Mouse (Mus musculus): ENCODE data around the gene Hvcn1. TPM values are rescaled to one million over a fixed set of nuclear protein-coding genes. Genes with fewer than 3 reads are reported as not detected.

Gene Hvcn1
- polyA plus RNA-seq, 1 experiment from 2014 or later, result 2.6 TPM

GRCm38 (mm10) chr5:122239618-122240017 is 33.0 kb downstream of the Hvcn1 start:
- no peaks in the 10 kb centered on the region for H3K27me3 ChIP-seq
- 61% methylated on average over 7 of the region's 7 CpGs for WGBS
- peaks cover 6% of the 10 kb centered on the region; the same call in 1 of the 2 replicates for H3K4me1 ChIP-seq (replicated peaks)
- H3K4me3 ChIP-seq, result no peak overlapping the region
- no peak overlapping the region for H3K9ac ChIP-seq
- H3K27ac ChIP-seq, result no peak overlapping the region
- no peaks in the 10 kb centered on the region for H3K9me3 ChIP-seq (replicated peaks)
- no peak overlapping the region for H3K4me2 ChIP-seq
- peaks cover 14% of the 10 kb centered on the region; the same call in 1 of the 2 replicates for H3K36me3 ChIP-seq
- ATAC-seq (replicated peaks; ENCODE audit: insufficient number of reproducible peaks, insufficient read depth, low FRiP score, low read depth), result no peak

GRCm38 (mm10) chr5:122240521-122240920 is 33.9 kb downstream of the Hvcn1 start:
- Histone ChIP-seq H3K9me3 (replicated peaks) (no peaks in the 10 kb centered on the region), H3K27me3 (no peaks in the 10 kb centered on the region), H3K36me3 (peaks cover 14% of the 10 kb centered on the region; the same call in 1 of the 2 replicates), H3K4me2 (no peak overlapping the region), H3K4me1 (replicated peaks) (peaks cover 4% of the 10 kb centered on the region; the same call in 1 of the 2 replicates), H3K9ac (no peak overlapping the region), H3K27ac (no peak overlapping the region), H3K4me3 (no peak overlapping the region)
- WGBS, result 86% methylated on average over 11 of the region's 11 CpGs
- ATAC-seq (replicated peaks; ENCODE audit: insufficient number of reproducible peaks, insufficient read depth, low FRiP score, low read depth), result no peak

GRCm38 (mm10) chr5:122240989-122241388 is 34.4 kb downstream of the Hvcn1 start:
- Histone ChIP-seq H3K4me3 (no peak overlapping the region), H3K9me3 (replicated peaks) (no peaks in the 10 kb centered on the region), H3K4me1 (replicated peaks) (0 out of 2 replicates have a peak, but pooled peaks cover 4% of the 10 kb centered on the region), H3K9ac (no peak overlapping the region), H3K4me2 (no peak overlapping the region), H3K27ac (no peak overlapping the region), H3K27me3 (no peaks in the 10 kb centered on the region), H3K36me3 (peaks cover 14% of the 10 kb centered on the region; the same call in 1 of the 2 replicates)
- WGBS, result 65% methylated on average over 1 of the region's 1 CpGs
- ATAC-seq (replicated peaks; ENCODE audit: insufficient number of reproducible peaks, insufficient read depth, low FRiP score, low read depth), result no peak

- peaks cover 9% of the 10 kb centered on the region for H3K4me1 ChIP-seq (replicated peaks)
- H3K27me3 ChIP-seq, result no peaks in the 10 kb centered on the region
- H3K4me2 ChIP-seq, result no peak overlapping the region
- H3K4me3 ChIP-seq, result no peak overlapping the region
- H3K36me3 ChIP-seq, result peaks cover 14% of the 10 kb centered on the region; the same call in 1 of the 2 replicates
- no peak for ATAC-seq (replicated peaks; ENCODE audit: insufficient number of reproducible peaks, insufficient read depth, low FRiP score, low read depth)
- WGBS, result 87% methylated on average over 6 of the region's 6 CpGs
- H3K9ac ChIP-seq, result no peak overlapping the region
- no peaks in the 10 kb centered on the region for H3K9me3 ChIP-seq (replicated peaks)
- H3K27ac ChIP-seq, result no peak overlapping the region
Observed at GRCm38 (mm10) chr5:122242521-122243123, 36.0 kb downstream of the Hvcn1 start.

- 88% methylated on average over 17 of the region's 17 CpGs for WGBS
Observed at GRCm38 (mm10) chr5:122243781-122244523, 37.3 kb downstream of the Hvcn1 start.

GRCm38 (mm10) chr5:122245186-122245585 is 38.6 kb downstream of the Hvcn1 start:
- no peak for ATAC-seq (replicated peaks; ENCODE audit: insufficient number of reproducible peaks, insufficient read depth, low FRiP score, low read depth)
- Histone ChIP-seq H3K4me3 (no peak overlapping the region), H3K9ac (no peak overlapping the region), H3K9me3 (replicated peaks) (no peaks in the 10 kb centered on the region), H3K27me3 (no peaks in the 10 kb centered on the region), H3K4me1 (replicated peaks) (peaks cover 8% of the 10 kb centered on the region), H3K4me2 (no peak overlapping the region), H3K36me3 (peaks cover 16% of the 10 kb centered on the region; the same call in 1 of the 2 replicates), H3K27ac (no peak overlapping the region)
- 50% methylated on average over 3 of the region's 3 CpGs for WGBS

More at GRCm38 (mm10) chr5:122243781-122244523, 37.3 kb downstream of the Hvcn1 start:
- H3K4me1 ChIP-seq (replicated peaks), result peaks cover 12% of the 10 kb centered on the region
- no peak for ATAC-seq (replicated peaks; ENCODE audit: insufficient number of reproducible peaks, insufficient read depth, low FRiP score, low read depth)
- no peaks in the 10 kb centered on the region for H3K27me3 ChIP-seq
- no peak overlapping the region for H3K27ac ChIP-seq
- no peak overlapping the region for H3K9ac ChIP-seq
- no peak overlapping the region for H3K4me3 ChIP-seq
- peaks cover 14% of the 10 kb centered on the region; the same call in 1 of the 2 replicates for H3K36me3 ChIP-seq
- H3K4me2 ChIP-seq, result no peak overlapping the region
- no peaks in the 10 kb centered on the region for H3K9me3 ChIP-seq (replicated peaks)

GRCm38 (mm10) chr5:122246547-122247167 is 40.1 kb downstream of the Hvcn1 start:
- 87% methylated on average over 10 of the region's 10 CpGs for WGBS
- Histone ChIP-seq H3K27ac (no peak overlapping the region), H3K36me3 (0 out of 2 replicates have a peak, but pooled peaks cover 6% of the 10 kb centered on the region), H3K27me3 (no peaks in the 10 kb centered on the region), H3K4me1 (replicated peaks) (peaks cover 8% of the 10 kb centered on the region), H3K9ac (no peak overlapping the region), H3K9me3 (replicated peaks) (no peaks in the 10 kb centered on the region), H3K4me2 (no peak overlapping the region), H3K4me3 (no peak overlapping the region)
- ATAC-seq (replicated peaks; ENCODE audit: insufficient number of reproducible peaks, insufficient read depth, low FRiP score, low read depth), result no peak

- Histone ChIP-seq H3K4me1 (replicated peaks) (peaks cover 8% of the 10 kb centered on the region), H3K27me3 (no peaks in the 10 kb centered on the region), H3K4me3 (no peak overlapping the region), H3K4me2 (no peak overlapping the region), H3K9me3 (replicated peaks) (no peaks in the 10 kb centered on the region), H3K9ac (no peak overlapping the region), H3K27ac (no peak overlapping the region), H3K36me3 (0 out of 2 replicates have a peak, but pooled peaks cover 2% of the 10 kb centered on the region)
- 66% methylated on average over 11 of the region's 11 CpGs for WGBS
- no peak; the same call in 1 of the 2 replicates for ATAC-seq (replicated peaks; ENCODE audit: insufficient number of reproducible peaks, insufficient read depth, low FRiP score, low read depth)
Observed at GRCm38 (mm10) chr5:122247529-122247928, 40.9 kb downstream of the Hvcn1 start.

GRCm38 (mm10) chr5:122247934-122248333 is 41.3 kb downstream of the Hvcn1 start:
- Histone ChIP-seq H3K27ac (no peak overlapping the region), H3K4me1 (replicated peaks) (peaks cover 8% of the 10 kb centered on the region), H3K36me3 (0 out of 2 replicates have a peak, but pooled peaks cover 2% of the 10 kb centered on the region), H3K27me3 (no peaks in the 10 kb centered on the region), H3K9ac (no peak overlapping the region), H3K4me3 (no peak overlapping the region), H3K4me2 (no peak overlapping the region), H3K9me3 (replicated peaks) (no peaks in the 10 kb centered on the region)
- 92% methylated on average over 7 of the region's 7 CpGs for WGBS
- ATAC-seq (replicated peaks; ENCODE audit: insufficient number of reproducible peaks, insufficient read depth, low FRiP score, low read depth), result no peak; the same call in 1 of the 2 replicates

GRCm38 (mm10) chr5:122249281-122249680 is 42.7 kb downstream of the Hvcn1 start:
- ATAC-seq (replicated peaks; ENCODE audit: insufficient number of reproducible peaks, insufficient read depth, low FRiP score, low read depth), result no peak
- Histone ChIP-seq H3K27me3 (no peaks in the 10 kb centered on the region), H3K4me2 (no peak overlapping the region), H3K4me3 (no peak overlapping the region), H3K9ac (no peak overlapping the region), H3K4me1 (replicated peaks) (peaks cover 8% of the 10 kb centered on the region), H3K27ac (no peak overlapping the region), H3K36me3 (0 out of 2 replicates have a peak, but pooled peaks cover 2% of the 10 kb centered on the region), H3K9me3 (replicated peaks) (no peaks in the 10 kb centered on the region)
- WGBS, result 92% methylated on average over 4 of the region's 4 CpGs

GRCm38 (mm10) chr5:122251895-122252606 is 45.4 kb downstream of the Hvcn1 start:
- H3K36me3 ChIP-seq, result peaks cover 22% of the 10 kb centered on the region
- H3K9me3 ChIP-seq (replicated peaks), result no peaks in the 10 kb centered on the region
- H3K4me1 ChIP-seq (replicated peaks), result peaks cover 8% of the 10 kb centered on the region
- ATAC-seq (replicated peaks; ENCODE audit: insufficient number of reproducible peaks, insufficient read depth, low FRiP score, low read depth), result no peak
- no peak overlapping the region for H3K27ac ChIP-seq
- no peak overlapping the region for H3K4me3 ChIP-seq
- WGBS, result 88% methylated on average over 17 of the region's 17 CpGs
- H3K4me2 ChIP-seq, result no peak overlapping the region
- H3K27me3 ChIP-seq, result no peaks in the 10 kb centered on the region
- no peak overlapping the region for H3K9ac ChIP-seq

Data from heart, embryonic 15.5 days (tissue).